Mouse (Mus musculus) ES-E14 (cell line): ENCODE results near the gene Tnks2.

ENCODE experiments used
- CHD2 ChIP-seq: IDR thresholded peaks from 2 replicates; pipeline ENCODE4 v1.6.1; 2014; ENCODE audit warnings: mild to moderate bottlenecking, low read depth, low read length, inconsistent platforms
- HCFC1 ChIP-seq: IDR thresholded peaks from 2 replicates; pipeline ENCODE4 v1.6.1; 2012; ENCODE audit warnings: low read length, inconsistent platforms, borderline replicate concordance; ENCODE audit not compliant: insufficient read depth
- MAFK ChIP-seq: IDR thresholded peaks from 2 replicates; pipeline ENCODE4 v1.6.1; 2014; ENCODE audit warnings: mild to moderate bottlenecking, low read depth, low read length, inconsistent platforms; ENCODE audit not compliant: insufficient read depth
- ZC3H11A ChIP-seq: IDR thresholded peaks from 2 replicates; pipeline ENCODE4 v1.6.1; 2012; ENCODE audit warnings: low read depth, mild to moderate bottlenecking, inconsistent platforms, low read length, borderline replicate concordance
- ZNF384 ChIP-seq: IDR thresholded peaks from 2 replicates; pipeline ENCODE4 v1.6.1; 2012; ENCODE audit warnings: low read depth, low read length, inconsistent platforms

- TF ChIP-seq CHD2 (no peak), ZNF384 (peak; percentile 83; the same call in 1 of the 2 replicates), ZC3H11A (no peak), MAFK (no peak), HCFC1 (no peak)
Observed at GRCm38 (mm10) chr19:36819199-36819598, 14.8 kb upstream of the Tnks2 start.
